Mouse (Mus musculus) fat pad, adult 2 months (tissue): ENCODE results near the gene Hexim2.

ENCODE experiments used
- DNase-seq: peaks from one replicate; pipeline ENCODE4 v3.0.0-alpha.2; 2011; ENCODE audit warnings: low read depth, low spot score; ENCODE audit errors: extremely low read depth

Hexim2 gene

DNA sequence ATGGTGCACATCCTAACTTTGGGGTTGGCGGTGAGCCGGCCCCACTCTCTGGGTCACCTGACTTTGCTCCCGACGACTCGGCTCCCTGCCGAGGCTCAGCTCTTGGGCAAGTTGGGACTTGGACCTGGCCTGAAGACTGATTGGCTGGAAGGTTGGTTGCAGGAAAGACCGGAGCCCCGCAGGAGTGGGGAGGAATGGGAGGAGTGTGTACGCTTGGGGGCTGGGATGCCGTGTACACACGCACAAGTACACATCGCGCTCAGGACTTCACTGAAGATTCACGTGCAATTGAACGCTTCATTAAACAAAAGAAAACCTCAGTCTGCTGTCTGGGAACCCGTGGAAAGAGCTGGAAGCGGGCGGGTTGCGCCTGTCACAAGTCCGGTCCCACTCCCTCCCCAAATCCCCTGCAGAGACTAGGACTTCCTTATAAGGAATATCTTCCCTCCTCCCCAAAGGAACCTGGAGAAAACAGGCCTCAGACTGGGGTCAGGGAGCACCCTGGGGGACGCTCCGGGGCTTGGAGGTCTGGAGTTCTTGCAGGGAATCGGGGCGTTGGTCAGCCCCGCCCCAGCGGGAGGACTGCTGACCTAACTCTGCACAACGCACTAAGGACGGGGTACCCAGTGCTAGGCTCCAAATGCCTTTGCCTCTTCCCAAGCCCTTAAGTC lies 20.2 kb upstream of the Hexim2 start:
- DNase-seq = peak; percentile 78

GRCm38 (mm10) chr11:103112552-103112912 lies 19.7 kb upstream of the Hexim2 start:
- DNase-seq = no peak

DNA sequence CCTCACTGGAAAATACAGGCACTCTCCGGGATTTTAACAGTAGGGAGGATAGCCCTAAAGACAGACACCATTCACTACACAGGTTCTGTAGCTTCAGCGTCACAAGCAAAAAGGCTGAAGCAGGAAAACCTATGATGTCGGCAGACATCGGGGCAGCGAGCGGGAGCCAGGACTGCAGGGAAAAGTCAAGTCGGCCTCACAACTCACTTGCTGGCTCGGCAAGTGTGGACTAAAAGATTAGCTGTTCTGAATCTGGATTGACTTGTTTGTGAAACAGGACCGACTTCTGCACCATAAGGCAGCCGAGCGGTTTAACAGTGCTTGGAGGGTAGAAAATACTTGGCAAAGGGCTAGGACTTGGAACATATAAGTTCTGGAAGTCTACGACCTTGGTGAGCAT lies 19.2 kb upstream of the Hexim2 start:
- peak; percentile 81 for DNase-seq

DNA sequence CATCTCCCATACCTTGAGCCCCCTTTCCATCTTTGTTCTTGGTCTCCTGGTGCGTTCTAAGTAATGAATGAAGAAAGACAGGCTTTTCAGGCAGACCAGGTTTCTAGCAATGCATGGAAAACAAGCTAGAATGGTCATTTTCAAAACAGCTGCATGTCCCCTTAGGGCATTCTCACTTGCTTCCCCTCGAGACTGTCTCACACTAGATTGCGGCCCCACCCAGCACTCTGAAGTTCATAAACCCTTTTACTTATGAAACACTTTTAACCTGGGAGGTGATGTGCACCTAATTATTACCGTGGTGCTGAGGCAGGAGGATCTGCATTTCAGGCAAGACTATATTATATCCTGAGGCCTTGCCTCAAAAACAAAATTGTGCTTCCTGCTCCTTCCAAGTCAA lies 18.5 kb upstream of the Hexim2 start:
- DNase-seq = no peak

- DNase-seq = no peak
Observed at GRCm38 (mm10) chr11:103114270-103114943, 17.8 kb upstream of the Hexim2 start.

DNA sequence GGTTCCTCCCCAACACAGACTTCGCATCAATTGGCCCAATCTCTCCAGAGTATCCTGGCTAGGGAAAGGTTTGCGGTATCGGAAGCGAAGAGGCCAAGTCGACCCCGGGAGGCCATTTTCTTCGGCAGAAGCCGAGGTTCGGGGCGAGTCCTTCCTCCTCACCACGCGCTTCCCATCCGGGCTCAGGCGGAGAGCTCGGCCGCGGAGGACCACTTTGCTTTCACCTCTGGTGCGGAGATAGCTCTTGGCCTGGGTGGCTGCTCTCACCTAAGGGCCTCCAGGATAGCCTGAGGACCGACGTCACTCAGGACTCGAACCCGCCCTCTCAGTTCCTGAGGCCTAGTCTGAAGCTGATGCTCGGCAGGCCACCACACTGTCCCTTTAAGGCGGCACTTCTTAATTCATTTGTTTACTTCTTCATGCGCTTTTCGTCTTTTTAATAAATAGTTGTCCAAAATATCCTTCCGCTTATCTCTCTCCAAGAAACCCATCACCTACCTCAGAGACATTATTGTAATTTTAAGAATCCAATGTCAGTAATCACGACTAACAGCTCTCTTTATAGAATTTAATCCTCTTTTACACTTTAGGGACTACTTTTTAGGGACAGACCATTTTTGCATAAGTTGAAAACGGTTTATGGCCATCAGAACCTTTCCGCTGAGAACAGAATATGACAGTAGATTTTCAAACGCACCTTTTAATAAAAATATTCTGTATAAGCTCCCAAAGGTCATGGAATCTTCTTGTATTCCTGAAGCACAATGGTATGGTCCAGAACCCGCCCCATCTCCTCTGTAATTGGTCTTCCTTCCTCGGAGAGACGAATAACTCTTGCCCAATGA lies 16.8 kb upstream of the Hexim2 start:
- DNase-seq = no peak

DNA sequence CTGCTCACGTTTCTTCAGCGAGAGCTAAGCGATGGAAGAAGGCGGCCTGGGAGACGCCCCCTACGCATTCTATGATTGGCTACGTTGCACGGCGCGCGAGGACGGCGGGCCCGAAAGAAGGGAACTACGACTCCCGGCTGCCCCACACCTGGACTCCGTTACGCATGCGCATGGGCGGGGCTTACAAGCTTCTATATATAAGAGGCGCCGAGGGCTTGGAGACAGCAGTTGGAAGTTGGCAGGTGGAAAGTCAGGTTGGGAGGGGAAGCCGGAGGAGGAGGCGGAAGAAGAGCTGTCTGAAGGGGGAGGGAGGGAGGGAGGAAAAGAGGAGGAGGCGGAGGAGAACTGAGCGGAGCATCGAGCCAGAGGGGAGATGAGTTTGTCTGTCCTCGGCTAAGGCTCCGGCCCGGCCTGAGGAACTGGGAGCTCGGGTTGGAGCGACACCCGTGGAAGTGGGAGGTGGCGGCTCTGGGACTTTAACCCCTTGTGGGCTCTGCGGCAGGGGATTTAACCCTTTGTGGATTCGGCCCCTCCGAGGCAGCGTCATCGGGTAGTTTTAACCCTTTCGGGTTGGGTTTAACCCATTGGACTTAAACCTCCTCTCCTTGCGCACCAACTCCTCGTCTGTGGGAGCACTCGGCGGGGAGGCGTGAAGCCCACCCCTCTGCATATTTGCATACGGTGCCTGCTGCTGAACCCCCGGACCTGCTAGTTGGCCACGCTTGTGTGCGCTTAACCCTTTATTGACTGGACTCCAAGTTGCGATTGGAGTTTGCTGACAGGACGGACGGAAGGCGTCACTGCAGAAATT lies 16.0 kb upstream of the Hexim2 start, which contains the start of gene Hexim1:
Gene Hexim1 (plus strand): TSS at position 224 of the 811 bp plus-strand sequence.
- peak; percentile 97 for DNase-seq

- no peak for DNase-seq
Observed at GRCm38 (mm10) chr11:103116959-103117590, 15.2 kb upstream of the Hexim2 start.

DNA sequence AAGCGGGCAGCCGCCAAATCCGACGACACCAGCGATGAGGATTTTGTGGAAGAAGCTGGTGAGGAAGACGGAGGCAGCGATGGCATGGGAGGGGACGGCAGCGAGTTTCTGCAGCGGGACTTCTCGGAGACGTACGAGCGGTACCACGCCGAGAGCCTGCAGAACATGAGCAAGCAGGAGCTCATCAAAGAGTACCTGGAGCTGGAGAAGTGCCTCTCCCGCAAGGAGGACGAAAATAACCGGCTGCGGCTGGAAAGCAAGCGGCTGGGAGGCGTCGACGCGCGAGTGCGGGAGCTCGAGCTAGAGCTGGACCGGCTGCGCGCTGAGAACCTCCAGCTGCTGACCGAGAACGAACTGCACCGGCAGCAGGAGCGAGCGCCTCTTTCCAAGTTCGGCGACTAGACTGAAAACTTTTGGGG lies 14.6 kb upstream of the Hexim2 start:
- DNase-seq = no peak

DNA sequence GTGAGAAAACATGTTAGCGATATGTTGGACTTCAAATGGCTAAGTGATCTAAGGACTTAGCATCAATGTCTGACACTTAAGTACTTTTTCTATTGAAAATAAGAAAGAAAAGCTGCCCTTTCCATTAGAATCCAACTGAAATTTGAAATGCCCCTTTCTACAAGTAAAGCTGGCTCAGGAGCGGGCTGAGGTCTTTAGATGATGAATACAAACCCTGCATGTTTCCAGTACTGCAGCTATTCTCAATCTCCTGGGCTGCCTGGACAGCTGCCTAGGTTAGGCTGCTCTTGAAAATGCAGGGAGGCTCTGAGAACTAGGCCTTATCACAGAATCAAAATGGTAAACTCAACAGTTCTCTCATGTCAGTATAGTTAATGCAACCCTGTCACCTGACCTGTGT lies 13.4 kb upstream of the Hexim2 start:
- DNase-seq = no peak

DNA sequence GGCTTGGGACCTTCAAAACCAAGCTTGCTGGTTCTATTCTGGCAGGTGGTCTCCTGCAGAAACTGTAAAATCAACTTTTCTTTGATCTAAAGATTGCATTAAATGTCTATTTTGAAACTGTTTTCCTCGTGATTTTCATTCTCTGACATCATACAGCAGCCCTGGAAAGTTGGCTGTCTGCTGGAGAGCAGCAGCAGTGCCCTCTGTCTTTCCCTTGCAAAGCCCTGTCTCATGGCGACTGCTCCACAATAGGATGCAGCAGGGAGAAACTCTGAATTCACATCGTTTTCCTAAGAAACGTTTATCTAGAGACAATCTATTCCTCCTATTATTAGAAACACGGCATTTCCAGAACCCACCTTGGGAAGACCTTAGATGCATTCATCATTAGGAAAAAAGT lies 12.6 kb upstream of the Hexim2 start:
- no peak for DNase-seq

DNA sequence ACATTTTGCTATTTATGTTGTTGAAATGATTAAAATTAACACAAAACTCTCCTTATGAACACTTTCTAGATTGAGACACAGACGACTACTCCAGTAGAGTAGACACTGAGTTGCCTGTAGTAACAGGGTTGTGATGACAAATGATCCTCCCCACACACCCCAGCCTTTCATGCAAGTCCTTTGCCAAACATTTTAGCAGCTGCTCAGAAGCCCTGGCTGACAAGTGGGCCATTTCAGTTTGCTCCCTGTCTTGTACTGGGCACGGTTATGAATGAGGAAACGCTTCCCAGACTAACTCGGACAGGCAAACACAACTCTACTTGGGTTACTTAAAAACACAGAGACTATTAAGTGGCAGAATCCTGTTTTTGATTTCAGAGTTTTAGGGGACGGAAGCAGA lies 11.9 kb upstream of the Hexim2 start:
- DNase-seq = no peak

DNA sequence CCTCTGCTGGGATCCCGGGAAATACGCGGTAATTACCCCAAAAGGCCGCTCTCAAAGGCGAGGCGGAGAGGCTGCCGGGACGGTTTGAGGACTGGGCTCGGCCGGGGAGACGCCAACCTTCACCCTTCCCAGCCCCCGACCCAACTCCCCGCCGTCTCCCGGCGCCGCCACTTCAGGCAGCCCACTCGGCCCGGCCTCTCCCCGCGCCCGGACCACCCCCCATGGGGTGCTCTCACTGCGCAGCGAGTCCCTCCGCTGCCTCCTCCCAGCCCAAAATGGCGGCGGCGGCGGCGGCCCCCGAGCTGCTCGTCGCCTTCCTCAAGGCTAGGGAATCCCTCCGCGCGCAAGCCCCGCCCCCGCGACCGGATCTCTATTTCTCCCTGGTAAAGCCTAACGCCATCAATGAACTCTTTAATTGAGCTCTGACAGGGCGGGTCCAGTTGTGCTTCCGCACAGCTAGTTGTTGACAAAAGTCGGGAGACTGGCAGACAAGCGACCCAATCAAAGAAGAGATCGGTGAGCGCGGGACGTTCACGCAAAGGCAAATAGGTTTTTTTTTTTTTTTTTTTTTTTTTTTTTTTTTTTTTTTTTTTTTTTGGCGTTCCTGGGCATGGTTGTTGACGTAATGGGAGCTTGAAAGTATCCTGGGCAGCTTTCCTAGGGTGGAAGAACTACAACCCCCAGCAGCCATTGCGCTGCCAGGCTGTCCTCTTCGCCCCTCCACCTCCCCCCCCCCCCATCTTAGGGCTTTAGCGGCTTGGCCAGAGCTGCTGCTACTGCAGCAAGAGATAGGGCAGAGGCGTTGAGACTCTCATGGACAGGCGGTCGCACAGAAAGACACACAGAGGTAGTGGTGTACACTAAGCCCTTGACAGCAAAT lies 587 bp downstream of the Hexim2 start:
- DNase-seq = peak; percentile 99

DNA sequence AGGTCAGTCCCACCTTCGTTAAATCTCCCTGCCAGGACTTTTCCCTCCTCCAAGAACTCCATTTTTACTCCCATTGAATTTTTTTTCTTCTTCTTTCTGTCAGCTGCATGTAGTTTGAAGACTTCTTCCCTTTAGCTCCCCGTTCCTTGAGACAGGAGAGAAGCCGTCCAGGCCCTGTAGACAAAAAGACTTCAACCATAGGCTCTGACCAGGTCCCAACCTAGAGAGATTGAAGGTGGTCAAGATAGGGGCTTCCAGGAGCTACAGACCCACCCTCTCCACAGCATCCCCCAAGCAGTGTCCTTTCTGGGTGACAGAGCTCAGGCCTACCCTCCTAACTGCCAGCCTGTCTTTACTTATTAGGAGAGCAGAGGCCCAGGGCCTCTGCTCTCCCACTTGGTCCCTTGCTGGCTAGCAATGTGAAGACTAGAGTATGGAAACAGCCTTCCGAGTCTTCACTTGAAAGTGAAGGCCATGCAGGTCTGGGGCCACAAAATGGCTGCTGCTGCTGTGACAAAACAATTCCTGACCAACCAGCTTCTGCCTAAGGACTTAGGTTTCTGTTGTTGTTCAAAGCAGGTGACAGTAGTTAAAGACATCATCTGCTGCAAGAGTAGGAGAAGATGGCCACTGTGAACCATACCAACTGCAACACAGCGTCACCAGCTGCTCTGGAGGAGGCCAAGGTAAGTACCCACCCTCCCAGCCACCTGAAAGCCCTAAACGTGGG lies 1.4 kb downstream of the Hexim2 start:
- DNase-seq = no peak

GRCm38 (mm10) chr11:103134221-103134620 lies 2.0 kb downstream of the Hexim2 start:
- no peak for DNase-seq

- no peak for DNase-seq
Observed at GRCm38 (mm10) chr11:103136039-103136577, 3.9 kb downstream of the Hexim2 start.

GRCm38 (mm10) chr11:103139951-103140762 lies 7.9 kb downstream of the Hexim2 start:
- no peak for DNase-seq

- no peak for DNase-seq
Observed at GRCm38 (mm10) chr11:103140763-103141100, 8.5 kb downstream of the Hexim2 start.
